Mouse (Mus musculus): ENCODE data around the gene E2f8. TPM values are rescaled to one million over a fixed set of nuclear protein-coding genes. Genes with fewer than 3 reads are reported as not detected.

The E2f8 gene
- polyA plus RNA-seq (2014; fragmentation: Nextera tagmentation; extraction: Ambion mirVana), result 37.2 and 37.8 TPM in 2 replicates

GRCm38 (mm10) chr7:48881486-48881885 is at the start of gene E2f8:
Gene E2f8 (minus strand): TSS chr7:48881596.
- peaks cover 19% of the 10 kb centered on the region for H3K4me1 ChIP-seq (replicated peaks; ENCODE audit: control insufficient read depth, insufficient read depth, low read length)
- peak within 1 kb of the TSS; percentile 78 for H3K4me3 ChIP-seq (ENCODE audit: low read depth, low read length)
- WGBS, result 1% methylated on average over 39 of the region's 41 CpGs
- peaks cover 8% of the 10 kb centered on the region; the same call in 1 of the 2 replicates for H3K36me3 ChIP-seq (ENCODE audit: control insufficient read depth, insufficient read depth, low read length)
- DNase-seq (ENCODE audit: low spot score), result peak; percentile 81
- no peaks in the 10 kb centered on the region for H3K27me3 ChIP-seq (replicated peaks; ENCODE audit: control insufficient read depth, insufficient read depth, low read length)
- H3K9me3 ChIP-seq (ENCODE audit: control insufficient read depth, low read length), result no peaks in the 10 kb centered on the region
- peak within 1 kb of the TSS; percentile 93 for H3K4me2 ChIP-seq
- peak within 1 kb of the TSS; percentile 94 for H3K9ac ChIP-seq (ENCODE audit: low read depth, low read length)
- peak; percentile 77 for ATAC-seq (replicated peaks; ENCODE audit: low FRiP score)
- peak within 1 kb of the TSS; percentile 94 for H3K27ac ChIP-seq (ENCODE audit: low read depth, low read length)

- Histone ChIP-seq H3K27me3 (replicated peaks; ENCODE audit: control insufficient read depth, insufficient read depth, low read length) (no peaks in the 10 kb centered on the region), H3K9ac (ENCODE audit: low read depth, low read length) (no peak overlapping the region), H3K4me2 (no peak overlapping the region), H3K36me3 (ENCODE audit: control insufficient read depth, insufficient read depth, low read length) (no peaks in the 10 kb centered on the region), H3K4me1 (replicated peaks; ENCODE audit: control insufficient read depth, insufficient read depth, low read length) (no peaks in the 10 kb centered on the region), H3K27ac (ENCODE audit: low read depth, low read length) (no peak overlapping the region), H3K9me3 (ENCODE audit: control insufficient read depth, low read length) (no peaks in the 10 kb centered on the region), H3K4me3 (ENCODE audit: low read depth, low read length) (no peak overlapping the region)
- no peak for ATAC-seq (replicated peaks; ENCODE audit: low FRiP score)
- no peak for DNase-seq (ENCODE audit: low spot score)
- 65% methylated on average over 5 of the region's 5 CpGs for WGBS
Observed at GRCm38 (mm10) chr7:48930399-48930798, 49.0 kb upstream of the E2f8 start.

GRCm38 (mm10) chr7:48928364-48928763 is 47.0 kb upstream of the E2f8 start:
- no peaks in the 10 kb centered on the region for H3K36me3 ChIP-seq (ENCODE audit: control insufficient read depth, insufficient read depth, low read length)
- no peak overlapping the region for H3K9ac ChIP-seq (ENCODE audit: low read depth, low read length)
- H3K9me3 ChIP-seq (ENCODE audit: control insufficient read depth, low read length), result no peaks in the 10 kb centered on the region
- 13% methylated on average over 3 of the region's 3 CpGs for WGBS
- ATAC-seq (replicated peaks; ENCODE audit: low FRiP score) (peak; percentile 49; the same call in 1 of the 2 replicates), DNase-seq (ENCODE audit: low spot score) (no peak)
- no peaks in the 10 kb centered on the region for H3K27me3 ChIP-seq (replicated peaks; ENCODE audit: control insufficient read depth, insufficient read depth, low read length)
- peaks cover 3% of the 10 kb centered on the region; the same call in 1 of the 2 replicates for H3K4me1 ChIP-seq (replicated peaks; ENCODE audit: control insufficient read depth, insufficient read depth, low read length)
- H3K4me3 ChIP-seq (ENCODE audit: low read depth, low read length), result no peak overlapping the region
- H3K4me2 ChIP-seq, result no peak overlapping the region
- no peak overlapping the region for H3K27ac ChIP-seq (ENCODE audit: low read depth, low read length)

GRCm38 (mm10) chr7:48925214-48925613 is 43.8 kb upstream of the E2f8 start:
- no peak for DNase-seq (ENCODE audit: low spot score)
- H3K9ac ChIP-seq (ENCODE audit: low read depth, low read length), result no peak overlapping the region
- no peak overlapping the region for H3K27ac ChIP-seq (ENCODE audit: low read depth, low read length)
- H3K4me2 ChIP-seq, result no peak overlapping the region
- peak; percentile 43; the same call in 1 of the 2 replicates for ATAC-seq (replicated peaks; ENCODE audit: low FRiP score)
- H3K4me3 ChIP-seq (ENCODE audit: low read depth, low read length), result no peak overlapping the region
- WGBS, result 51% methylated on average over 3 of the region's 3 CpGs
- H3K4me1 ChIP-seq (replicated peaks; ENCODE audit: control insufficient read depth, insufficient read depth, low read length), result peaks cover 3% of the 10 kb centered on the region; the same call in 1 of the 2 replicates
- no peaks in the 10 kb centered on the region for H3K27me3 ChIP-seq (replicated peaks; ENCODE audit: control insufficient read depth, insufficient read depth, low read length)
- H3K36me3 ChIP-seq (ENCODE audit: control insufficient read depth, insufficient read depth, low read length), result no peaks in the 10 kb centered on the region
- H3K9me3 ChIP-seq (ENCODE audit: control insufficient read depth, low read length), result no peaks in the 10 kb centered on the region

- Histone ChIP-seq H3K4me2 (no peak overlapping the region), H3K27ac (ENCODE audit: low read depth, low read length) (no peak overlapping the region), H3K27me3 (replicated peaks; ENCODE audit: control insufficient read depth, insufficient read depth, low read length) (no peaks in the 10 kb centered on the region), H3K36me3 (ENCODE audit: control insufficient read depth, insufficient read depth, low read length) (no peaks in the 10 kb centered on the region), H3K9me3 (ENCODE audit: control insufficient read depth, low read length) (no peaks in the 10 kb centered on the region), H3K4me3 (ENCODE audit: low read depth, low read length) (no peak overlapping the region), H3K9ac (ENCODE audit: low read depth, low read length) (no peak overlapping the region), H3K4me1 (replicated peaks; ENCODE audit: control insufficient read depth, insufficient read depth, low read length) (peaks cover 3% of the 10 kb centered on the region; the same call in 1 of the 2 replicates)
- no peak for DNase-seq (ENCODE audit: low spot score)
- WGBS, result 45% methylated on average over 10 of the region's 10 CpGs
- no peak for ATAC-seq (replicated peaks; ENCODE audit: low FRiP score)
Observed at GRCm38 (mm10) chr7:48923620-48924019, 42.2 kb upstream of the E2f8 start.

- H3K4me3 ChIP-seq (ENCODE audit: low read depth, low read length), result no peak overlapping the region
- no peaks in the 10 kb centered on the region for H3K27me3 ChIP-seq (replicated peaks; ENCODE audit: control insufficient read depth, insufficient read depth, low read length)
- no peaks in the 10 kb centered on the region for H3K36me3 ChIP-seq (ENCODE audit: control insufficient read depth, insufficient read depth, low read length)
- H3K9ac ChIP-seq (ENCODE audit: low read depth, low read length), result no peak overlapping the region
- no peaks in the 10 kb centered on the region for H3K4me1 ChIP-seq (replicated peaks; ENCODE audit: control insufficient read depth, insufficient read depth, low read length)
- H3K27ac ChIP-seq (ENCODE audit: low read depth, low read length), result no peak overlapping the region
- ATAC-seq (replicated peaks; ENCODE audit: low FRiP score) (no peak), DNase-seq (ENCODE audit: low spot score) (no peak)
- no peak overlapping the region for H3K4me2 ChIP-seq
- no peaks in the 10 kb centered on the region for H3K9me3 ChIP-seq (ENCODE audit: control insufficient read depth, low read length)
- 55% methylated on average over 11 of the region's 11 CpGs for WGBS
Observed at GRCm38 (mm10) chr7:48918389-48918788, 37.0 kb upstream of the E2f8 start.

- 34% methylated on average over 5 of the region's 5 CpGs for WGBS
- no peak for ATAC-seq (replicated peaks; ENCODE audit: low FRiP score)
- no peaks in the 10 kb centered on the region for H3K36me3 ChIP-seq (ENCODE audit: control insufficient read depth, insufficient read depth, low read length)
- no peak for DNase-seq (ENCODE audit: low spot score)
- no peak overlapping the region for H3K4me2 ChIP-seq
- H3K9ac ChIP-seq (ENCODE audit: low read depth, low read length), result no peak overlapping the region
- no peak overlapping the region for H3K27ac ChIP-seq (ENCODE audit: low read depth, low read length)
- no peaks in the 10 kb centered on the region for H3K27me3 ChIP-seq (replicated peaks; ENCODE audit: control insufficient read depth, insufficient read depth, low read length)
- no peaks in the 10 kb centered on the region for H3K4me1 ChIP-seq (replicated peaks; ENCODE audit: control insufficient read depth, insufficient read depth, low read length)
- no peaks in the 10 kb centered on the region for H3K9me3 ChIP-seq (ENCODE audit: control insufficient read depth, low read length)
- H3K4me3 ChIP-seq (ENCODE audit: low read depth, low read length), result no peak overlapping the region
Observed at GRCm38 (mm10) chr7:48917988-48918387, 36.6 kb upstream of the E2f8 start.

GRCm38 (mm10) chr7:48917463-48917862 is 36.1 kb upstream of the E2f8 start:
- Histone ChIP-seq H3K4me1 (replicated peaks; ENCODE audit: control insufficient read depth, insufficient read depth, low read length) (no peaks in the 10 kb centered on the region), H3K9me3 (ENCODE audit: control insufficient read depth, low read length) (no peaks in the 10 kb centered on the region), H3K4me3 (ENCODE audit: low read depth, low read length) (no peak overlapping the region), H3K27ac (ENCODE audit: low read depth, low read length) (no peak overlapping the region), H3K27me3 (replicated peaks; ENCODE audit: control insufficient read depth, insufficient read depth, low read length) (no peaks in the 10 kb centered on the region), H3K4me2 (no peak overlapping the region), H3K9ac (ENCODE audit: low read depth, low read length) (no peak overlapping the region), H3K36me3 (ENCODE audit: control insufficient read depth, insufficient read depth, low read length) (no peaks in the 10 kb centered on the region)
- 27% methylated on average over 5 of the region's 5 CpGs for WGBS
- ATAC-seq (replicated peaks; ENCODE audit: low FRiP score) (no peak), DNase-seq (ENCODE audit: low spot score) (no peak)

GRCm38 (mm10) chr7:48914630-48915506 is 33.5 kb upstream of the E2f8 start:
- Histone ChIP-seq H3K27ac (ENCODE audit: low read depth, low read length) (no peak overlapping the region), H3K9me3 (ENCODE audit: control insufficient read depth, low read length) (no peaks in the 10 kb centered on the region), H3K36me3 (ENCODE audit: control insufficient read depth, insufficient read depth, low read length) (no peaks in the 10 kb centered on the region), H3K27me3 (replicated peaks; ENCODE audit: control insufficient read depth, insufficient read depth, low read length) (no peaks in the 10 kb centered on the region), H3K4me2 (no peak overlapping the region), H3K4me1 (replicated peaks; ENCODE audit: control insufficient read depth, insufficient read depth, low read length) (no peaks in the 10 kb centered on the region), H3K9ac (ENCODE audit: low read depth, low read length) (no peak overlapping the region), H3K4me3 (ENCODE audit: low read depth, low read length) (no peak overlapping the region)
- no peak for ATAC-seq (replicated peaks; ENCODE audit: low FRiP score)
- DNase-seq (ENCODE audit: low spot score), result no peak
- WGBS, result 71% methylated on average over 12 of the region's 12 CpGs

Measured in liver, embryonic 11.5 days (tissue).